Mouse (Mus musculus): ENCODE data around the gene Hmga1. TPM values are rescaled to one million over a fixed set of nuclear protein-coding genes. Genes with fewer than 3 reads are reported as not detected.

The Hmga1 gene
- polyA plus RNA-seq, 1 experiment from 2014 or later: 389 TPM

GRCm38 (mm10) chr17:27511865-27512618, 44.3 kb upstream of the Hmga1 start:
- ATAC-seq (replicated peaks; ENCODE audit: low FRiP score, low TSS enrichment, low read depth) (no peak), DNase-seq (ENCODE audit: low spot score) (peak; percentile 63)
- Histone ChIP-seq H3K9ac (ENCODE audit: low read length) (no peak overlapping the region), H3K4me2 (ENCODE audit: low read length) (peak overlapping the region; percentile 98), H3K27me3 (replicated peaks; ENCODE audit: control insufficient read depth, insufficient read depth, low read length) (peaks cover 87% of the 10 kb centered on the region), H3K4me3 (ENCODE audit: low read depth, low read length) (peak overlapping the region; percentile 52), H3K36me3 (ENCODE audit: control insufficient read depth, insufficient read depth, low read length) (no peaks in the 10 kb centered on the region), H3K4me1 (replicated peaks; ENCODE audit: control insufficient read depth, insufficient read depth, low read length) (peaks cover 12% of the 10 kb centered on the region; the same call in 1 of the 2 replicates), H3K9me3 (ENCODE audit: control insufficient read depth, low read length) (no peaks in the 10 kb centered on the region), H3K27ac (ENCODE audit: low read depth) (no peak overlapping the region)
- 1% methylated on average over 62 of the region's 64 CpGs for WGBS

GRCm38 (mm10) chr17:27512619-27513161, 43.6 kb upstream of the Hmga1 start:
- peak overlapping the region; percentile 22; the same call in 1 of the 2 replicates for H3K9ac ChIP-seq (ENCODE audit: low read length)
- ATAC-seq (replicated peaks; ENCODE audit: low FRiP score, low TSS enrichment, low read depth) (no peak; the same call in 1 of the 2 replicates), DNase-seq (ENCODE audit: low spot score) (no peak)
- no peaks in the 10 kb centered on the region for H3K9me3 ChIP-seq (ENCODE audit: control insufficient read depth, low read length)
- H3K27me3 ChIP-seq (replicated peaks; ENCODE audit: control insufficient read depth, insufficient read depth, low read length): peaks cover 87% of the 10 kb centered on the region
- no peaks in the 10 kb centered on the region for H3K36me3 ChIP-seq (ENCODE audit: control insufficient read depth, insufficient read depth, low read length)
- peak overlapping the region; percentile 52 for H3K4me3 ChIP-seq (ENCODE audit: low read depth, low read length)
- H3K4me1 ChIP-seq (replicated peaks; ENCODE audit: control insufficient read depth, insufficient read depth, low read length): peaks cover 12% of the 10 kb centered on the region; the same call in 1 of the 2 replicates
- peak overlapping the region; percentile 98 for H3K4me2 ChIP-seq (ENCODE audit: low read length)
- no peak overlapping the region for H3K27ac ChIP-seq (ENCODE audit: low read depth)
- under 1% methylated on average over 59 of the region's 78 CpGs for WGBS

- Histone ChIP-seq H3K9me3 (ENCODE audit: control insufficient read depth, low read length) (no peaks in the 10 kb centered on the region), H3K36me3 (ENCODE audit: control insufficient read depth, insufficient read depth, low read length) (no peaks in the 10 kb centered on the region), H3K4me1 (replicated peaks; ENCODE audit: control insufficient read depth, insufficient read depth, low read length) (peaks cover 12% of the 10 kb centered on the region; the same call in 1 of the 2 replicates), H3K27me3 (replicated peaks; ENCODE audit: control insufficient read depth, insufficient read depth, low read length) (peaks cover 83% of the 10 kb centered on the region), H3K4me3 (ENCODE audit: low read depth, low read length) (peak overlapping the region; percentile 52), H3K27ac (ENCODE audit: low read depth) (no peak overlapping the region), H3K4me2 (ENCODE audit: low read length) (peak overlapping the region; percentile 98), H3K9ac (ENCODE audit: low read length) (peak overlapping the region; percentile 22; the same call in 1 of the 2 replicates)
- 0 out of 2 replicates have a peak, but pooled peaks have one; percentile 5 for ATAC-seq (replicated peaks; ENCODE audit: low FRiP score, low TSS enrichment, low read depth)
- DNase-seq (ENCODE audit: low spot score): no peak
- WGBS: 1% methylated on average over 51 of the region's 66 CpGs
These were observed 42.9 kb upstream of the Hmga1 start for GRCm38 (mm10) chr17:27513279-27513915.

- Histone ChIP-seq H3K9ac (ENCODE audit: low read length) (no peak overlapping the region), H3K4me1 (replicated peaks; ENCODE audit: control insufficient read depth, insufficient read depth, low read length) (peaks cover 12% of the 10 kb centered on the region; the same call in 1 of the 2 replicates), H3K9me3 (ENCODE audit: control insufficient read depth, low read length) (no peaks in the 10 kb centered on the region), H3K36me3 (ENCODE audit: control insufficient read depth, insufficient read depth, low read length) (no peaks in the 10 kb centered on the region), H3K4me2 (ENCODE audit: low read length) (no peak overlapping the region; the same call in 1 of the 2 replicates), H3K27me3 (replicated peaks; ENCODE audit: control insufficient read depth, insufficient read depth, low read length) (peaks cover 80% of the 10 kb centered on the region), H3K4me3 (ENCODE audit: low read depth, low read length) (peak overlapping the region; percentile 52; the same call in 1 of the 2 replicates), H3K27ac (ENCODE audit: low read depth) (no peak overlapping the region)
- 35% methylated on average over 27 of the region's 27 CpGs for WGBS
- peak; percentile 61 for DNase-seq (ENCODE audit: low spot score)
- ATAC-seq (replicated peaks; ENCODE audit: low FRiP score, low TSS enrichment, low read depth): no peak
These were observed 42.2 kb upstream of the Hmga1 start for GRCm38 (mm10) chr17:27513916-27514762.

GRCm38 (mm10) chr17:27518296-27518695, 38.0 kb upstream of the Hmga1 start:
- Histone ChIP-seq H3K4me2 (ENCODE audit: low read length) (no peak overlapping the region), H3K9me3 (ENCODE audit: control insufficient read depth, low read length) (no peaks in the 10 kb centered on the region), H3K27me3 (replicated peaks; ENCODE audit: control insufficient read depth, insufficient read depth, low read length) (peaks cover 60% of the 10 kb centered on the region), H3K4me3 (ENCODE audit: low read depth, low read length) (no peak overlapping the region), H3K36me3 (ENCODE audit: control insufficient read depth, insufficient read depth, low read length) (no peaks in the 10 kb centered on the region), H3K4me1 (replicated peaks; ENCODE audit: control insufficient read depth, insufficient read depth, low read length) (peaks cover 3% of the 10 kb centered on the region; the same call in 1 of the 2 replicates), H3K9ac (ENCODE audit: low read length) (no peak overlapping the region), H3K27ac (ENCODE audit: low read depth) (no peak overlapping the region)
- DNase-seq (ENCODE audit: low spot score) (no peak), ATAC-seq (replicated peaks; ENCODE audit: low FRiP score, low TSS enrichment, low read depth) (no peak)
- 26% methylated on average over 9 of the region's 9 CpGs for WGBS

- Histone ChIP-seq H3K27ac (ENCODE audit: low read depth) (no peak overlapping the region), H3K36me3 (ENCODE audit: control insufficient read depth, insufficient read depth, low read length) (no peaks in the 10 kb centered on the region), H3K9me3 (ENCODE audit: control insufficient read depth, low read length) (no peaks in the 10 kb centered on the region), H3K4me2 (ENCODE audit: low read length) (no peak overlapping the region), H3K9ac (ENCODE audit: low read length) (no peak overlapping the region), H3K4me1 (replicated peaks; ENCODE audit: control insufficient read depth, insufficient read depth, low read length) (no peaks in the 10 kb centered on the region; the same call in 1 of the 2 replicates), H3K27me3 (replicated peaks; ENCODE audit: control insufficient read depth, insufficient read depth, low read length) (peaks cover 53% of the 10 kb centered on the region), H3K4me3 (ENCODE audit: low read depth, low read length) (no peak overlapping the region)
- ATAC-seq (replicated peaks; ENCODE audit: low FRiP score, low TSS enrichment, low read depth) (no peak), DNase-seq (ENCODE audit: low spot score) (no peak)
- WGBS: 46% methylated on average over 15 of the region's 15 CpGs
These were observed 37.3 kb upstream of the Hmga1 start for GRCm38 (mm10) chr17:27518700-27519595.

- DNase-seq (ENCODE audit: low spot score): peak; percentile 84
These were observed 35.7 kb upstream of the Hmga1 start for GRCm38 (mm10) chr17:27520557-27520956.

More at GRCm38 (mm10) chr17:27520557-27520956, 35.7 kb upstream of the Hmga1 start:
- Histone ChIP-seq H3K9ac (ENCODE audit: low read length) (no peak overlapping the region), H3K4me1 (replicated peaks; ENCODE audit: control insufficient read depth, insufficient read depth, low read length) (no peaks in the 10 kb centered on the region), H3K27me3 (replicated peaks; ENCODE audit: control insufficient read depth, insufficient read depth, low read length) (peaks cover 37% of the 10 kb centered on the region), H3K4me3 (ENCODE audit: low read depth, low read length) (no peak overlapping the region), H3K27ac (ENCODE audit: low read depth) (no peak overlapping the region), H3K4me2 (ENCODE audit: low read length) (no peak overlapping the region), H3K9me3 (ENCODE audit: control insufficient read depth, low read length) (no peaks in the 10 kb centered on the region), H3K36me3 (ENCODE audit: control insufficient read depth, insufficient read depth, low read length) (no peaks in the 10 kb centered on the region)
- WGBS: 1% methylated on average over 27 of the region's 27 CpGs
- ATAC-seq (replicated peaks; ENCODE audit: low FRiP score, low TSS enrichment, low read depth): no peak
